Mouse (Mus musculus) spleen, adult 2 months (tissue): ENCODE measurements at regions not wholly inside any gene's neighbourhood (a gene's known extent, or its start where the extent isn't known, plus 50 kb on each side); places are given as distances from the start of the nearest gene placed in this dataset.

Experiments used
- CTCF ChIP-seq: fragments of 200-500 bp; IDR thresholded peaks from 2 replicates; pipeline ENCODE4 v1.5.1; 2011; ENCODE audit warnings: mild to moderate bottlenecking, inconsistent platforms; ENCODE audit not compliant: insufficient read depth, insufficient read length, insufficient replicate concordance; ENCODE audit errors: extremely low read depth
- POLR2A ChIP-seq: fragments of 200-500 bp; IDR thresholded peaks from 2 replicates; pipeline ENCODE4 v1.6.1; 2011; ENCODE audit warnings: low read depth, low read length, inconsistent platforms

DNA sequence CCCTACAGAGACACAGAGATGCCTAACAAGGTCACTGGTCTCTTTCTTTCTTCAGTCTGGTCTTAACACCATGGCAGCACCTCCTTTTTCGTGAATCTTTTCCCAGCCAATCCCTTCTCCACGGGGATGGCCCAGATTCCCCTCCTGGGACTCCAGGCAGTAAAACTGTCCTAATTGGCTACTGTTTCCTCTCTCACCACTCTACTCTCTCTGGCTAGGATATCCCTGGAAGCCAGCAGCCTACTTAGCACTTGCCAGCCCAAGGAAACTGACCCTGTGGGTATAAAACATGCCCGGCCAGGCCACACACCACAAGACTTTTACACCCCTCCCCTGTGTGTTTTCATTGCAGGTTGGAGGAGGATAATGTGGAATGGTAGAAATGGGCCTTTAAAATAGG lies 143.9 kb upstream of the Id2 start:
- TF ChIP-seq POLR2A (no peak), CTCF (no peak)
